Mouse (Mus musculus): Measurements from ENCODE around the gene Gse1. TPM values are rescaled to one million over a fixed set of nuclear protein-coding genes. Genes with fewer than 3 reads are reported as not detected.

Gse1 gene
- total RNA-seq, 1 experiment, result 21.4 TPM

DNA sequence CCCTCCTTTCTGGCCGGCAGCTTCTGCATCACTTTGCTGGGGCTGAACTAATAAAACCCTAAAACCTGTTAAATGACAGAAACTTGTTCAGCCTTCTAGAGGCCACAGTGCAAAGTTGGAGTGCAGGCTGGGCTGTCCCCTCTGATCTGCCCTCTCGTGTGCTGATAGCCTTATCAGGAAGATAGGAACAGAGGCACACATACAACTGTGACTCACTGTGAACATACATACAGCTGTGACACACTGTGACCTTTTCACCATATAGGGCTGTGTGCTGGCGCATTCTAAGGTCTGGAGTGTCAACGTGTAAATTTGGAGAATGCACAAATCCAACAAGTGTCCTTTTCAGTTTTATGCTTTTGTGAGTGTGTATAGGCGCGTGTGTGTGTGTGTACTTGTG, 226.1 kb downstream of the Gse1 start:
- no peak for TF ChIP-seq HCFC1 (IDR thresholded peaks at IDR 0.05; ENCODE audit: borderline replicate concordance, insufficient read depth, low read length)
- no peak for TF ChIP-seq ZNF384 (IDR thresholded peaks at IDR 0.05; ENCODE audit: low read depth, low read length)
- no peak for TF ChIP-seq ZC3H11A (IDR thresholded peaks at IDR 0.05; ENCODE audit: borderline replicate concordance, low read depth, low read length)
- TF ChIP-seq CHD2 (IDR thresholded peaks at IDR 0.05; ENCODE audit: low read depth, low read length), result no peak
- no peak for TF ChIP-seq MAFK (IDR thresholded peaks at IDR 0.05; ENCODE audit: insufficient read depth, low read depth, low read length)
- no peak for DNase-seq (ENCODE audit: low read depth, low spot score)
- in situ Hi-C loops (cut with MboI; ENCODE audit: low sequenced_read_pairs in 2 of 2, unreplicated experiment in 2 of 2), result no loop called here
- no peak overlapping the region for H3K4me3 ChIP-seq (ENCODE audit: insufficient read depth in 1 of 2, low read depth in 1 of 2, low read length in 2 of 2, poor library complexity in 1 of 2, severe bottlenecking in 1 of 2)
- no peak overlapping the region for H3K27ac ChIP-seq (ENCODE audit: insufficient read depth, low read depth, low read length, poor library complexity, severe bottlenecking)
- H3K36me3 ChIP-seq (ENCODE audit: control insufficient read depth, insufficient read depth, low read length, poor library complexity, severe bottlenecking), result no peaks in the 10 kb centered on the region
- H3K9ac ChIP-seq (ENCODE audit: insufficient read depth, low read depth, low read length, poor library complexity, severe bottlenecking), result no peak overlapping the region
- no peaks in the 10 kb centered on the region for H3K9me3 ChIP-seq (ENCODE audit: control insufficient read depth, insufficient read depth, low read depth, low read length)
- peaks cover 2 to 10% of the 10 kb centered on the region in 2 experiments; a peak in 1 of 4 replicates for H3K4me1 ChIP-seq (ENCODE audit: control insufficient read depth in 2 of 2, insufficient read depth in 2 of 2, low read length in 2 of 2, poor library complexity in 1 of 2)

DNA sequence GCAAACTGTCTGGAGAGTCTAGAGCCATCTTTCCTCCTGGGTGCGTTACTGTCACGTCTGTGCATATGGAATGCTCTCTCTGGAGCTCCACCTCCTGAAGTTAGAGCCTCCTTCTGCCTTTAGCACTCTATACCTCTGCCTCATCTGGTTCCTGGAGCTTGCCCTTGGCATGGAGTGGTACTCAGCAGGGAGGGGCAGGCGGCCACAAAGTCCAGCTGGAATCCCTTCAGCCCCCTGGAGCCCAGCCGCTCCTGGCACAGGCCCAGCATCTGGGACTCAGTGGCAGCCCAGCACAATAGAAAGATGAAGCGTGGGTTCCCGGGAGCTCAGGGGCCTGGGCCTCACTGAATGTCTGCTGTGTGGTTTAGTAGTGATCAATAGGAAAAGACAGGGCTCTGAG, 232.1 kb downstream of the Gse1 start:
- Histone ChIP-seq H3K36me3 (ENCODE audit: control insufficient read depth, insufficient read depth, low read length, poor library complexity, severe bottlenecking) (no peaks in the 10 kb centered on the region), H3K9ac (ENCODE audit: insufficient read depth, low read depth, low read length, poor library complexity, severe bottlenecking) (no peak overlapping the region), H3K4me3 (ENCODE audit: insufficient read depth in 1 of 2, low read depth in 1 of 2, low read length in 2 of 2, poor library complexity in 1 of 2, severe bottlenecking in 1 of 2) (no peak overlapping the region), H3K4me1 (ENCODE audit: control insufficient read depth in 2 of 2, insufficient read depth in 2 of 2, low read length in 2 of 2, poor library complexity in 1 of 2) (peaks cover 2 to 11% of the 10 kb centered on the region in 2 experiments; a peak in 1 of 4 replicates), H3K9me3 (ENCODE audit: control insufficient read depth, insufficient read depth, low read depth, low read length) (no peaks in the 10 kb centered on the region), H3K27ac (ENCODE audit: insufficient read depth, low read depth, low read length, poor library complexity, severe bottlenecking) (no peak overlapping the region)
- no peak for DNase-seq (ENCODE audit: low read depth, low spot score)
- TF ChIP-seq CHD2 (IDR thresholded peaks at IDR 0.05; ENCODE audit: low read depth, low read length) (no peak), ZC3H11A (IDR thresholded peaks at IDR 0.05; ENCODE audit: borderline replicate concordance, low read depth, low read length) (no peak), HCFC1 (IDR thresholded peaks at IDR 0.05; ENCODE audit: borderline replicate concordance, insufficient read depth, low read length) (no peak), ZNF384 (IDR thresholded peaks at IDR 0.05; ENCODE audit: low read depth, low read length) (no peak), MAFK (IDR thresholded peaks at IDR 0.05; ENCODE audit: insufficient read depth, low read depth, low read length) (no peak)
- in situ Hi-C loops (cut with MboI; ENCODE audit: low sequenced_read_pairs in 2 of 2, unreplicated experiment in 2 of 2), result no loop called here

DNA sequence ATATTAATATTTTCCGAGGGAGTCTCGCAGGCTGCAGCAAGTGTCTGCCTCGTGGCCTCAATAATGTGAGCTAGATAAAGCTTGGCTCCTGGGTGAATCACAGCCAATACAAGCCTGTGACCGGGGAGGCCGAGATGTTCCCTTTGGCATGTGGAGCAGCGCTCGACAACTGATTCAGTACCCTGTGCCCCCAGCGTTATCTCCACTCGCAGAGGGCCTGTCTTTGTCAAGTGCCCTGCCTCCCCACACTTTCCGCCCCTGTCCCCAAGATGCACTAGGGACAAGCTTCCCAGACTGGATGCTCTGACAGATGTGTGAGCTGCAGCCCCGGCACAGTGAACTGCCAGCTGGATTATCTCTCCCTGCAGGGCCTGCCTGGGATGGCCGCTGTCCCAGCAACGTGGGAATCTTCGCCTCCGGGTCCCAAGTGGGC, 233.9 kb downstream of the Gse1 start:
- Histone ChIP-seq H3K4me3 (ENCODE audit: insufficient read depth in 1 of 2, low read depth in 1 of 2, low read length in 2 of 2, poor library complexity in 1 of 2, severe bottlenecking in 1 of 2) (no peak overlapping the region), H3K9ac (ENCODE audit: insufficient read depth, low read depth, low read length, poor library complexity, severe bottlenecking) (no peak overlapping the region), H3K9me3 (ENCODE audit: control insufficient read depth, insufficient read depth, low read depth, low read length) (no peaks in the 10 kb centered on the region), H3K4me1 (ENCODE audit: control insufficient read depth in 2 of 2, insufficient read depth in 2 of 2, low read length in 2 of 2, poor library complexity in 1 of 2) (peaks cover 0 to 24% of the 10 kb centered on the region in 2 experiments; a peak in 1 of 4 replicates), H3K27ac (ENCODE audit: insufficient read depth, low read depth, low read length, poor library complexity, severe bottlenecking) (no peak overlapping the region), H3K36me3 (ENCODE audit: control insufficient read depth, insufficient read depth, low read length, poor library complexity, severe bottlenecking) (no peaks in the 10 kb centered on the region)
- DNase-seq (ENCODE audit: low read depth, low spot score), result no peak
- TF ChIP-seq HCFC1 (IDR thresholded peaks at IDR 0.05; ENCODE audit: borderline replicate concordance, insufficient read depth, low read length) (no peak), ZNF384 (IDR thresholded peaks at IDR 0.05; ENCODE audit: low read depth, low read length) (no peak), MAFK (IDR thresholded peaks at IDR 0.05; ENCODE audit: insufficient read depth, low read depth, low read length) (no peak), ZC3H11A (IDR thresholded peaks at IDR 0.05; ENCODE audit: borderline replicate concordance, low read depth, low read length) (no peak), CHD2 (IDR thresholded peaks at IDR 0.05; ENCODE audit: low read depth, low read length) (no peak)
- in situ Hi-C loops (cut with MboI; ENCODE audit: low sequenced_read_pairs in 2 of 2, unreplicated experiment in 2 of 2), result no loop called here

DNA sequence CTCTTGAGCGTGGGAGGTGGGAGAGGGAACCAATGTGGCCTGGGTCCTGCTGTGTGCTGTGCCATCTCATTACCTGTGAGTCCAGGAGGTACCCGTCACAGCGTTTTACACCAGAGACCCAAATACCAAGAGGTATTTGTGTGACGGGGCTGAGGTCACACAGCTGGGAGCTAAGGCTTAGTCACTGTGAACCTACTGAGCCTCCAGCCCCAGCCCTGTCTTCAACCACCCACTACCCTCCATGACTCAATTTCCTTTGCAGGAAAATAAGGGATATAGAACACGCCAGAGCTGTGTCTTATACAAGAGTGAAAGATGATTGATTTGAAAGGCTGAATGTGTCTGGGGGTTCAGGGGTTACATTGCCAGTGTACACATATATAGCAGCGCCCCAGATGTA, 234.4 kb downstream of the Gse1 start:
- H3K36me3 ChIP-seq (ENCODE audit: control insufficient read depth, insufficient read depth, low read length, poor library complexity, severe bottlenecking), result no peaks in the 10 kb centered on the region
- H3K9me3 ChIP-seq (ENCODE audit: control insufficient read depth, insufficient read depth, low read depth, low read length), result no peaks in the 10 kb centered on the region
- in situ Hi-C loops (cut with MboI; ENCODE audit: low sequenced_read_pairs in 2 of 2, unreplicated experiment in 2 of 2), result no loop called here
- H3K27ac ChIP-seq (ENCODE audit: insufficient read depth, low read depth, low read length, poor library complexity, severe bottlenecking), result no peak overlapping the region
- no peak for TF ChIP-seq ZC3H11A (IDR thresholded peaks at IDR 0.05; ENCODE audit: borderline replicate concordance, low read depth, low read length)
- no peak for TF ChIP-seq MAFK (IDR thresholded peaks at IDR 0.05; ENCODE audit: insufficient read depth, low read depth, low read length)
- no peak for TF ChIP-seq HCFC1 (IDR thresholded peaks at IDR 0.05; ENCODE audit: borderline replicate concordance, insufficient read depth, low read length)
- no peak for TF ChIP-seq ZNF384 (IDR thresholded peaks at IDR 0.05; ENCODE audit: low read depth, low read length)
- no peak for TF ChIP-seq CHD2 (IDR thresholded peaks at IDR 0.05; ENCODE audit: low read depth, low read length)
- peaks cover 0 to 26% of the 10 kb centered on the region in 2 experiments; a peak in 1 of 4 replicates for H3K4me1 ChIP-seq (ENCODE audit: control insufficient read depth in 2 of 2, insufficient read depth in 2 of 2, low read length in 2 of 2, poor library complexity in 1 of 2)
- no peak for DNase-seq (ENCODE audit: low read depth, low spot score)
- H3K4me3 ChIP-seq (ENCODE audit: insufficient read depth in 1 of 2, low read depth in 1 of 2, low read length in 2 of 2, poor library complexity in 1 of 2, severe bottlenecking in 1 of 2), result no peak overlapping the region
- H3K9ac ChIP-seq (ENCODE audit: insufficient read depth, low read depth, low read length, poor library complexity, severe bottlenecking), result no peak overlapping the region
